Mouse (Mus musculus) cortical plate, adult 2 months (tissue): ENCODE measurements around the gene Ly75. TPM values are rescaled to one million over a fixed set of nuclear protein-coding genes. Genes with fewer than 3 reads are reported as not detected.
A peak's percentile ranks its signal among the peaks of the same experiment; 100 is the strongest.

Source experiments
- H3K27ac ChIP-seq: fragments of 200-500 bp; 2 replicates; pipeline ENCODE4 v1.5.1; 2012; ENCODE audit warnings: low read length, control low read depth, inconsistent platforms; ENCODE audit not compliant: insufficient read depth
- H3K4me1 ChIP-seq: fragments of 200-500 bp; 2 replicates; pipeline ENCODE4 v1.6.1; 2011; ENCODE audit warnings: low read length; ENCODE audit not compliant: control insufficient read depth, insufficient read depth
- H3K4me3 ChIP-seq: fragments of 200-500 bp; 2 replicates; pipeline ENCODE4 v1.5.1; 2011; ENCODE audit warnings: mild to moderate bottlenecking, low read length, control low read depth; ENCODE audit not compliant: insufficient read depth
- CTCF ChIP-seq: fragments of 200-500 bp; IDR thresholded peaks from 2 replicates; pipeline ENCODE4 v1.5.1; 2011; ENCODE audit warnings: mild to moderate bottlenecking, control low read depth, low read length; ENCODE audit not compliant: insufficient read depth; ENCODE audit errors: extremely low read depth
- POLR2A ChIP-seq: fragments of 200-500 bp; IDR thresholded peaks from 2 replicates; pipeline ENCODE4 v1.6.1; 2011; ENCODE audit warnings: mild to moderate bottlenecking, low read length, control low read depth; ENCODE audit not compliant: insufficient read depth; ENCODE audit errors: extremely low read depth
- polyA plus RNA-seq: library from polyadenylated mRNA; depleted of rRNA; stranded (reverse); fragments of >200 nt; gene quantifications from 2 replicates; pipeline ENCODE4 v1.2.3, GENCODE M21; 2012; rRNA removed

The Ly75 gene
- polyA plus RNA-seq, 1 experiment, result 0.79 TPM

- no peak overlapping the region for H3K4me3 ChIP-seq
- no peak overlapping the region for H3K27ac ChIP-seq
- TF ChIP-seq POLR2A, result no peak
- TF ChIP-seq CTCF, result no peak
- no peaks in the 10 kb centered on the region for H3K4me1 ChIP-seq
These were observed 115.5 kb downstream of the Ly75 start for GRCm38 (mm10) chr2:60267567-60267966.

GRCm38 (mm10) chr2:60260621-60261350 is 122.3 kb downstream of the Ly75 start:
- Histone ChIP-seq H3K27ac (no peak overlapping the region), H3K4me3 (no peak overlapping the region), H3K4me1 (no peaks in the 10 kb centered on the region)
- TF ChIP-seq POLR2A (no peak), CTCF (no peak)

GRCm38 (mm10) chr2:60259186-60259585 is 123.9 kb downstream of the Ly75 start:
- no peak for TF ChIP-seq CTCF
- TF ChIP-seq POLR2A, result no peak
- H3K4me3 ChIP-seq, result no peak overlapping the region
- no peaks in the 10 kb centered on the region for H3K4me1 ChIP-seq
- no peak overlapping the region for H3K27ac ChIP-seq

- Histone ChIP-seq H3K27ac (no peak overlapping the region), H3K4me1 (no peaks in the 10 kb centered on the region; the same call in 1 of the 2 replicates), H3K4me3 (no peak overlapping the region)
- TF ChIP-seq CTCF (no peak), POLR2A (no peak)
These were observed 126.4 kb downstream of the Ly75 start for GRCm38 (mm10) chr2:60256751-60257150.

- H3K4me3 ChIP-seq, result no peak overlapping the region
- TF ChIP-seq CTCF (no peak), POLR2A (no peak)
- no peaks in the 10 kb centered on the region; the same call in 1 of the 2 replicates for H3K4me1 ChIP-seq
- no peak overlapping the region for H3K27ac ChIP-seq
These were observed 129.6 kb downstream of the Ly75 start for GRCm38 (mm10) chr2:60253506-60253905.

- TF ChIP-seq CTCF (no peak), POLR2A (no peak)
- H3K27ac ChIP-seq, result peak overlapping the region; percentile 35; the same call in 1 of the 2 replicates
- H3K4me3 ChIP-seq, result no peak overlapping the region
- H3K4me1 ChIP-seq, result no peaks in the 10 kb centered on the region; the same call in 1 of the 2 replicates
These were observed 130.3 kb downstream of the Ly75 start for GRCm38 (mm10) chr2:60252782-60253181.

Other genes with a start within 250 kb of the Ly75 start
- 26.5 and 31.1 TPM in 2 replicates for gene Baz2b, start 173.5 kb downstream of the Ly75 start, polyA plus RNA-seq
- 34.8 and 40.2 TPM in 2 replicates for gene March7, start 173.4 kb downstream of the Ly75 start, polyA plus RNA-seq
- 23.6 and 24.7 TPM in 2 replicates for gene Cd302, start 98.8 kb downstream of the Ly75 start, polyA plus RNA-seq
- gene Pla2r1, start 170.0 kb upstream of the Ly75 start, polyA plus RNA-seq, result 0.31 and 0.51 TPM in 2 replicates